Mouse (Mus musculus): ENCODE data around the gene Aanat. TPM values are rescaled to one million over a fixed set of nuclear protein-coding genes. Genes with fewer than 3 reads are reported as not detected.

The Aanat gene
- polyA plus RNA-seq, 1 experiment from 2014 or later, result not detected

DNA sequence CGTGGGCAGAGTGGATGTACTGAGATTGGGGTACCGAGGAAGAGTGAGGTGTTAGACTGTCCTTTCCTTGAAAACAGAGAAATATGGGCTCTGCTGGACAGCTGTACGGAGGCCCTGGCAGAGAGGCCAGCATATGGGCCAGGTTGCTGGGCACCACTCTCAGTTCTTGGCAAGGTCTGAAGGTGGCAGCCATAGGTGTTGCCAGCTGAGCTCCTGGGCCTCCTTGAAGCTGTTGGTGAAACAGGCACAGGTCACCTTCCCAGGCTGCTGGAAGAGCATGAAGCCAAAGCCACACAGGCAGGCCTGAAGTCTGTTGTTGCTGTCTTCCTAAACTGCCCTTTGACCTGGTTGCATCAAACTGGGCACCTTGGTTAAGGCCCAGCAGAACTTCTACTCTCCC, 55.5 kb downstream of the Aanat start:
- Histone ChIP-seq H3K4me3 (replicated peaks; ENCODE audit: low read depth, low read length) (no peak overlapping the region), H3K27ac (no peak overlapping the region), H3K9ac (ENCODE audit: low read depth, low read length) (no peak overlapping the region), H3K36me3 (ENCODE audit: insufficient read depth, low read length) (no peaks in the 10 kb centered on the region), H3K27me3 (ENCODE audit: insufficient read depth, low read length) (no peaks in the 10 kb centered on the region), H3K9me3 (replicated peaks; ENCODE audit: low read length) (no peaks in the 10 kb centered on the region), H3K4me2 (ENCODE audit: low read length) (no peak overlapping the region), H3K4me1 (replicated peaks; ENCODE audit: insufficient read depth, low read length) (peaks cover 3% of the 10 kb centered on the region; the same call in 1 of the 2 replicates)
- TF ChIP-seq CTCF (IDR thresholded peaks at IDR 0.05; ENCODE audit: low read depth), result no peak
- WGBS, result 72% methylated on average over 3 of the region's 3 CpGs
- no peak for DNase-seq (ENCODE audit: low spot score)
- no peak for ATAC-seq (replicated peaks; ENCODE audit: low FRiP score, low read depth)

DNA sequence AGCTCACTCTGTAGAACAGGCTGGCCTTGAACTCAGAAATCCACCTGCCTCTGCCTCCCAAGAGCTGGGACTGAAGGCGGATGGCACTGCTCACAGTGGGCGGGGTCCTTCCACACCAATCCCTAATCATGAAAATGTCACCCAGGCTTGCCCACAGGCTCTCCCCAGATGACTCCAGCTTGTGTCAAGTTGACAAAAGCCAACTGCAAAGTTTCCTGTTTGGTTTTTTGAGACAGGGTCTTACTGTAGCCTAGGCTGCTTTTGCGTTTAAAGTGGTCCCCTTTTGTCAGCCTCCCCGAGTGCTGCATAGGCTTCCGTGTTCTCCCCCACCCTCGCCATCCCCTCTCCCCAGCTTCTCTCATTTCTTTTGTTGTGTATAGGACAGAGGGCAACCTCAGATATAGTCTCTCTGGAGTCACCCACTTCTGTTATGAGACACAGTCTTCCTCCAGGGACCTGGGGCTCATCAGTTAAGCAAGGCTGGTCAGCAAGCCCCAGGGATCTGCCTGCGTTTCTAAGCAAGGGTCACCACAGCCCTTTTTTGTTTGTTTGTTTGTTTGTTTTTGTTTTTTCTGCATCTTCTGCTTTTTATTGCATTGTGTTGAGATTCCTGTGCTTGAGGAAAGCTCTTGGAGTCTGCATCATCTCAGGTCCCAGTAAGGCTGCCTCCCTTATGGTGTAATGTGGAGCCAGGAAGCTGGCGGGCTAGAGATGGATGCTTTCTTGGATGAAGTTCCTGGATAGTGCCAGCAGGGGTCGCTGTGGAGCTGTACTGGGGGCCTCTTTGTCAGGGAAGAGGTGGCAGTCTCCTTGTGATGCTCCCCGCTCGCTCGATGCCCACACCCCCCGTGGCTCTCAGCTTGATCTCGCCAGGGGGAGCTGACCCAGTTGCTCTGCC, 56.7 kb downstream of the Aanat start:
- Histone ChIP-seq H3K4me2 (ENCODE audit: low read length) (peak overlapping the region; percentile 19; the same call in 1 of the 2 replicates), H3K4me1 (replicated peaks; ENCODE audit: insufficient read depth, low read length) (peaks cover 3% of the 10 kb centered on the region; the same call in 1 of the 2 replicates), H3K9ac (ENCODE audit: low read depth, low read length) (no peak overlapping the region), H3K27ac (no peak overlapping the region), H3K4me3 (replicated peaks; ENCODE audit: low read depth, low read length) (no peak overlapping the region), H3K36me3 (ENCODE audit: insufficient read depth, low read length) (no peaks in the 10 kb centered on the region), H3K27me3 (ENCODE audit: insufficient read depth, low read length) (no peaks in the 10 kb centered on the region), H3K9me3 (replicated peaks; ENCODE audit: low read length) (no peaks in the 10 kb centered on the region)
- ATAC-seq (replicated peaks; ENCODE audit: low FRiP score, low read depth) (no peak; the same call in 1 of the 2 replicates), DNase-seq (ENCODE audit: low spot score) (peak; percentile 94)
- peak; percentile 97 for TF ChIP-seq CTCF (IDR thresholded peaks at IDR 0.05; ENCODE audit: low read depth)
- 38% methylated on average over 14 of the region's 14 CpGs for WGBS

DNA sequence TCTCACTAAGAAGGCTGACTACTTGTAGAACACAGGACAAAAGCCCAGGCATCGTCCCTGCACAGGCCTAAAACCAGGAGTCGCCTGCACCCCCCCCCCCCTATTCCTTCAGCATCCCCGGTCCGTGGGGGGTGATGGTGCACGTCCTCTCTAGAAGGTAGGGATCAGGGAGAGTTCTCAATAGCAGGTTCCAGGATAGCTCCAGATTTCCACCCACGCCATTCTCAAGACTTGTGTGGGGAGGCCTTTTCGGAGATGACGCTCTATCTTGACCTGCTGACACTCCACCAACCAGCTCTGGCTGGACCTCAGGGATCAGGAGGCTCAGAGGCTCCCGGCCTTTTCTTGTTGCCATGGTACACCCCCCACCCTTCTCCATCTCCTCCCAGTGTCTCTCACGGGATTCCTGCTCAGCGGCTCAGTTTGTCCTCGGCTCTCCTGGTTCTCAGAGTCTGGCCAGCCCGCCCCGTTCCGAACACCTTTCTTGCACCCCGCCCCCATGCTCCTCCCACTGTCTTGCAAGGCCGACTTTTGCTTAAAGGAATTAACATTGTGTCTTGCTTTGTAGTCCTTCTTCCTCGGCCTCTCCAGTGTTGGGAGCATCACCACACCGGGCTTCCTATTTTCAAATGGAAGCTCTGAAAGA, 57.5 kb downstream of the Aanat start:
- no peak for TF ChIP-seq CTCF (IDR thresholded peaks at IDR 0.05; ENCODE audit: low read depth)
- Histone ChIP-seq H3K36me3 (ENCODE audit: insufficient read depth, low read length) (no peaks in the 10 kb centered on the region), H3K9ac (ENCODE audit: low read depth, low read length) (0 out of 2 replicates have a peak overlapping the region, but pooled peaks have one; percentile 8), H3K27me3 (ENCODE audit: insufficient read depth, low read length) (no peaks in the 10 kb centered on the region), H3K9me3 (replicated peaks; ENCODE audit: low read length) (no peaks in the 10 kb centered on the region), H3K4me3 (replicated peaks; ENCODE audit: low read depth, low read length) (no peak overlapping the region), H3K4me2 (ENCODE audit: low read length) (peak overlapping the region; percentile 19), H3K27ac (peak overlapping the region; percentile 76), H3K4me1 (replicated peaks; ENCODE audit: insufficient read depth, low read length) (peaks cover 9% of the 10 kb centered on the region; the same call in 1 of the 2 replicates)
- WGBS, result 19% methylated on average over 19 of the region's 19 CpGs
- no peak for ATAC-seq (replicated peaks; ENCODE audit: low FRiP score, low read depth)
- no peak for DNase-seq (ENCODE audit: low spot score)

DNA sequence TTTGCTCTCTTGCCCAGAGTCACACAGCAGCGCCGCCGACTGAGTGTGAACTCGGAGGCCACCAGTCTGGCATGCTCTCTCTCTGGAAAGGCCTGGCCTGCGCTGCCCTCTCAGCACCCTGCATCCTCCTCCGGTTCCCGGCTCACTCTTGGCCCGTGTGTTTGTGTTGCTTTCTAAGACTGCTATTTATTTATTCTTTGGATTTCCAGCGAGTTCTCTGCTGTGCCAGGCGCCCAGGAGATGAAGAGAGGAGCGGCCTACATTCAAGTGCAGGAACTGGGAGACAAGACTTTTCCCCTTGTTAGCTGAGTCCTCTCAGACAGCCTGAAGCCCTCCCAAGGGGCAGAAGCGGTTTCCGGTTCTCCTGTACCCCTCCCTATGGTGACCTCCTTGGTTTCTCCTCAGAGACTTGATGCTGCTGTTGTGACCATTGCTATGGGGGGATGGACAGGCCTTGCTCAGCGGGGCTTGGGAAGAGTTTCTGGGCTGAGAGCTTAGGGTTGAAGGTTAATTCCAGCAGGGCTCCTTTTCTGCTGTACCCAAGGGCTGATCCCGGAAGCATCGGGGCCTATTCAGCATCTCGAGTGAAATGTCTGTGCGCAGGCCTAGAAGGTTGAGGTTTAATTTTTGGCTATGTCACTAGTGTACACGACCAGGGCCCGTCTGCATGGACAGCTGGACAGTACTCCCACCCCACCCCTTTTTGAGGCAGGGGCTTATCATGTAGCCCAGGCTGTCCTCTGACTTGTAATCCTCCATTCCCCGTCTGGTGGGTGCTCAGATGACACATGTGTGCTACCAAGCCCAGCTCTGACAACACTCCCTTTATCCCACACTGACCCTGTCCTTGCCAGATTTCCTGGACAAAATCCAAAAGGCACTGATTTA, 58.2 kb downstream of the Aanat start:
- DNase-seq (ENCODE audit: low spot score) (no peak), ATAC-seq (replicated peaks; ENCODE audit: low FRiP score, low read depth) (no peak)
- Histone ChIP-seq H3K4me2 (ENCODE audit: low read length) (no peak overlapping the region), H3K36me3 (ENCODE audit: insufficient read depth, low read length) (no peaks in the 10 kb centered on the region), H3K9me3 (replicated peaks; ENCODE audit: low read length) (no peaks in the 10 kb centered on the region), H3K9ac (ENCODE audit: low read depth, low read length) (0 out of 2 replicates have a peak overlapping the region, but pooled peaks have one; percentile 8), H3K4me1 (replicated peaks; ENCODE audit: insufficient read depth, low read length) (peaks cover 9% of the 10 kb centered on the region; the same call in 1 of the 2 replicates), H3K4me3 (replicated peaks; ENCODE audit: low read depth, low read length) (no peak overlapping the region), H3K27ac (peak overlapping the region; percentile 76), H3K27me3 (ENCODE audit: insufficient read depth, low read length) (no peaks in the 10 kb centered on the region)
- no peak for TF ChIP-seq CTCF (IDR thresholded peaks at IDR 0.05; ENCODE audit: low read depth)
- 43% methylated on average over 21 of the region's 21 CpGs for WGBS

DNA sequence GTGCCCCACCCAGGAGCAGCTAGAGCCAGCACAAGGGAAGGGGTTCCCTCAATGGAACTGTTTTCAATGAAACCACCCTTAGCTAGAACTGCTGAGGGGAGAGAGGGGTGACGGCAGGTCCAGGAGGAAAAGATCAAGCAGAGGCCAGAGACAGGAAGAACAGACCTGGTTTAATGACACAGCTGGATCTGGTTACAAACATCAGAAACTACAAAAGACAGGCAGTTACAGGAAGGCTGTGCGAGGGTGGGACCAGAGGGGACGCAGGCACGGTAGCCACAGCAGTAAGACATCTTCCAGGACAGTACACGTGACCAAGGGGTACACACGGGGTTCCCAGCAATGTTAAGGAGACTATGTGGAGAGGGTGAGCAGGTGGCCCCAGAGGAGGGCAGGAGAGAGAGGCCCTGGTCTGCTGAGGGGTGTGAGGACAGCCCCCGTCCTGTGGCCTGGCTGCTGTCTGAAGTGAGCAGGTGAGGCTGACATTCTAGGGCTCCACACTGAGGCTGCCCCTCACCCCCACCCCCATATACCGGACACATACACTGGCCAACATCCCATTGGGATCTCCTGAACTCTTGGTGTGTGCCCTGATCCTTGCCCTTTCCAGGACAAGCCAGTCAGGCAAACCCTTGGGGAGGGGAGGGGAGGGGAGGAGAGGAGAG, 59.3 kb downstream of the Aanat start:
- 37% methylated on average over 8 of the region's 8 CpGs for WGBS
- H3K27ac ChIP-seq, result no peak overlapping the region
- H3K4me2 ChIP-seq (ENCODE audit: low read length), result no peak overlapping the region
- H3K9me3 ChIP-seq (replicated peaks; ENCODE audit: low read length), result no peaks in the 10 kb centered on the region
- H3K9ac ChIP-seq (ENCODE audit: low read depth, low read length), result no peak overlapping the region
- TF ChIP-seq CTCF (IDR thresholded peaks at IDR 0.05; ENCODE audit: low read depth), result no peak
- no peaks in the 10 kb centered on the region for H3K27me3 ChIP-seq (ENCODE audit: insufficient read depth, low read length)
- H3K36me3 ChIP-seq (ENCODE audit: insufficient read depth, low read length), result no peaks in the 10 kb centered on the region
- H3K4me3 ChIP-seq (replicated peaks; ENCODE audit: low read depth, low read length), result no peak overlapping the region
- H3K4me1 ChIP-seq (replicated peaks; ENCODE audit: insufficient read depth, low read length), result peaks cover 9% of the 10 kb centered on the region; the same call in 1 of the 2 replicates
- DNase-seq (ENCODE audit: low spot score), result peak; percentile 53
- ATAC-seq (replicated peaks; ENCODE audit: low FRiP score, low read depth), result no peak

Measured in kidney, postnatal 0 days (tissue).